Mouse (Mus musculus): ENCODE measurements around the gene Dhx15. TPM values are rescaled to one million over a fixed set of nuclear protein-coding genes. Genes with fewer than 3 reads are reported as not detected.

Gene Dhx15
- polyA plus RNA-seq, 1 experiment: 109 TPM

- Histone ChIP-seq H3K4me1 (replicated peaks; ENCODE audit: control insufficient read depth, insufficient read depth, low read length) (0 out of 2 replicates have a peak, but pooled peaks cover 2% of the 10 kb centered on the region), H3K27ac (ENCODE audit: control insufficient read depth, insufficient read depth, low read length) (no peak overlapping the region), H3K36me3 (ENCODE audit: control insufficient read depth, insufficient read depth, low read length) (no peaks in the 10 kb centered on the region), H3K4me3 (ENCODE audit: control insufficient read depth, insufficient read depth, low read length) (no peak overlapping the region), H3K27me3 (ENCODE audit: control insufficient read depth, insufficient read depth, low read length) (no peaks in the 10 kb centered on the region)
- DNase-seq: no peak
- whole genome bisulfite sequencing: 83% methylated on average over 2 of the region's 2 CpGs
- TF ChIP-seq CTCF (IDR thresholded peaks at IDR 0.05; ENCODE audit: borderline replicate concordance, control insufficient read depth, extremely low read depth, insufficient read depth, low read length, poor library complexity) (no peak), POLR2A (IDR thresholded peaks at IDR 0.05; ENCODE audit: control insufficient read depth, extremely low read depth, insufficient read depth, low read length, poor library complexity) (no peak)
Observed at GRCm38 (mm10) chr5:52232611-52233010, 42.3 kb upstream of the Dhx15 start.

- Histone ChIP-seq H3K27me3 (ENCODE audit: control insufficient read depth, insufficient read depth, low read length) (no peaks in the 10 kb centered on the region), H3K4me3 (ENCODE audit: control insufficient read depth, insufficient read depth, low read length) (no peak overlapping the region), H3K36me3 (ENCODE audit: control insufficient read depth, insufficient read depth, low read length) (no peaks in the 10 kb centered on the region), H3K27ac (ENCODE audit: control insufficient read depth, insufficient read depth, low read length) (no peak overlapping the region), H3K4me1 (replicated peaks; ENCODE audit: control insufficient read depth, insufficient read depth, low read length) (no peaks in the 10 kb centered on the region)
- WGBS: 73% methylated on average over 2 of the region's 2 CpGs
- no peak for TF ChIP-seq CTCF (IDR thresholded peaks at IDR 0.05; ENCODE audit: borderline replicate concordance, control insufficient read depth, extremely low read depth, insufficient read depth, low read length, poor library complexity)
- TF ChIP-seq POLR2A (IDR thresholded peaks at IDR 0.05; ENCODE audit: control insufficient read depth, extremely low read depth, insufficient read depth, low read length, poor library complexity): no peak
- no peak for DNase-seq
Observed at GRCm38 (mm10) chr5:52232199-52232598, 41.9 kb upstream of the Dhx15 start.

- WGBS: 95% methylated on average over 7 of the region's 7 CpGs
- no peak for DNase-seq
- TF ChIP-seq CTCF (IDR thresholded peaks at IDR 0.05; ENCODE audit: borderline replicate concordance, control insufficient read depth, extremely low read depth, insufficient read depth, low read length, poor library complexity): no peak
- no peak for TF ChIP-seq POLR2A (IDR thresholded peaks at IDR 0.05; ENCODE audit: control insufficient read depth, extremely low read depth, insufficient read depth, low read length, poor library complexity)
- H3K36me3 ChIP-seq (ENCODE audit: control insufficient read depth, insufficient read depth, low read length): no peaks in the 10 kb centered on the region
- H3K4me1 ChIP-seq (replicated peaks; ENCODE audit: control insufficient read depth, insufficient read depth, low read length): no peaks in the 10 kb centered on the region
- H3K4me3 ChIP-seq (ENCODE audit: control insufficient read depth, insufficient read depth, low read length): no peak overlapping the region
- H3K27me3 ChIP-seq (ENCODE audit: control insufficient read depth, insufficient read depth, low read length): no peaks in the 10 kb centered on the region
- H3K27ac ChIP-seq (ENCODE audit: control insufficient read depth, insufficient read depth, low read length): no peak overlapping the region
Observed at GRCm38 (mm10) chr5:52230466-52230865, 40.2 kb upstream of the Dhx15 start.

- no peak for DNase-seq
- no peak overlapping the region for H3K4me3 ChIP-seq (ENCODE audit: control insufficient read depth, insufficient read depth, low read length)
- WGBS: 69% methylated on average over 3 of the region's 3 CpGs
- no peaks in the 10 kb centered on the region for H3K4me1 ChIP-seq (replicated peaks; ENCODE audit: control insufficient read depth, insufficient read depth, low read length)
- H3K36me3 ChIP-seq (ENCODE audit: control insufficient read depth, insufficient read depth, low read length): no peaks in the 10 kb centered on the region
- H3K27ac ChIP-seq (ENCODE audit: control insufficient read depth, insufficient read depth, low read length): no peak overlapping the region
- no peaks in the 10 kb centered on the region for H3K27me3 ChIP-seq (ENCODE audit: control insufficient read depth, insufficient read depth, low read length)
- TF ChIP-seq POLR2A (IDR thresholded peaks at IDR 0.05; ENCODE audit: control insufficient read depth, extremely low read depth, insufficient read depth, low read length, poor library complexity): no peak
- no peak for TF ChIP-seq CTCF (IDR thresholded peaks at IDR 0.05; ENCODE audit: borderline replicate concordance, control insufficient read depth, extremely low read depth, insufficient read depth, low read length, poor library complexity)
Observed at GRCm38 (mm10) chr5:52226677-52227076, 36.4 kb upstream of the Dhx15 start.

- Histone ChIP-seq H3K4me3 (ENCODE audit: control insufficient read depth, insufficient read depth, low read length) (no peak overlapping the region), H3K27ac (ENCODE audit: control insufficient read depth, insufficient read depth, low read length) (no peak overlapping the region), H3K4me1 (replicated peaks; ENCODE audit: control insufficient read depth, insufficient read depth, low read length) (no peaks in the 10 kb centered on the region), H3K27me3 (ENCODE audit: control insufficient read depth, insufficient read depth, low read length) (no peaks in the 10 kb centered on the region), H3K36me3 (ENCODE audit: control insufficient read depth, insufficient read depth, low read length) (no peaks in the 10 kb centered on the region)
- no peak for TF ChIP-seq POLR2A (IDR thresholded peaks at IDR 0.05; ENCODE audit: control insufficient read depth, extremely low read depth, insufficient read depth, low read length, poor library complexity)
- TF ChIP-seq CTCF (IDR thresholded peaks at IDR 0.05; ENCODE audit: borderline replicate concordance, control insufficient read depth, extremely low read depth, insufficient read depth, low read length, poor library complexity): no peak
- no peak for DNase-seq
- whole genome bisulfite sequencing: 97% methylated on average over 5 of the region's 5 CpGs
Observed at GRCm38 (mm10) chr5:52221596-52221995, 31.3 kb upstream of the Dhx15 start.

GRCm38 (mm10) chr5:52220013-52220804 lies 29.9 kb upstream of the Dhx15 start:
- no peaks in the 10 kb centered on the region for H3K27me3 ChIP-seq (ENCODE audit: control insufficient read depth, insufficient read depth, low read length)
- no peak overlapping the region for H3K27ac ChIP-seq (ENCODE audit: control insufficient read depth, insufficient read depth, low read length)
- no peaks in the 10 kb centered on the region for H3K36me3 ChIP-seq (ENCODE audit: control insufficient read depth, insufficient read depth, low read length)
- H3K4me1 ChIP-seq (replicated peaks; ENCODE audit: control insufficient read depth, insufficient read depth, low read length): no peaks in the 10 kb centered on the region
- WGBS: 69% methylated on average over 14 of the region's 14 CpGs
- DNase-seq: no peak
- no peak overlapping the region for H3K4me3 ChIP-seq (ENCODE audit: control insufficient read depth, insufficient read depth, low read length)
- TF ChIP-seq POLR2A (IDR thresholded peaks at IDR 0.05; ENCODE audit: control insufficient read depth, extremely low read depth, insufficient read depth, low read length, poor library complexity) (no peak), CTCF (IDR thresholded peaks at IDR 0.05; ENCODE audit: borderline replicate concordance, control insufficient read depth, extremely low read depth, insufficient read depth, low read length, poor library complexity) (no peak)

Measured in thymus, adult 2 months (tissue).